ENCODE assay signal across 9 mouse cellular contexts in genomic region chr19:47674419-47674818, GRCm38 (mm10). TPM values are rescaled to one million over a fixed set of nuclear protein-coding genes. Genes with fewer than 3 reads are reported as not detected.
A peak's percentile ranks its signal among the peaks of the same experiment; 100 is the strongest.
DNase-seq lines count a peak whose midpoint lies in the region; ATAC-seq lines count a peak whose summit lies in the region.
"Had no signal": no experiment of that assay in that cellular context is flagged by ENCODE, and none has a peak within 500 bp of the region (broad histone marks: within the 10 kb centered on the region; RNA-seq: fewer than 3 reads in every experiment).

No protein-coding gene starts in this region.

- no peak overlapping the region for H3K9ac ChIP-seq in midbrain, embryonic 13.5 days (replicated peaks)
- H3K9ac ChIP-seq: neural tube, embryonic 13.5 days had no signal

- peak; percentile 26 to 45 for DNase-seq in cerebellum, adult 18-20 months
- DNase-seq in midbrain, embryonic 10.5 days (ENCODE audit: low spot score): peak; percentile 50
- DNase-seq in c-Kit-positive CD71-positive TER-119-negative erythroid progenitor cells, embryonic 14.5 days (ENCODE audit: low read depth): peak; percentile 43
- peak; percentile 41 for DNase-seq in layer of hippocampus, adult 9-10 months (ENCODE audit: low spot score)
- no peak for DNase-seq in T-cell, adult 2 months (ENCODE audit: low spot score)

- WGBS in midbrain, embryonic 10.5 days: 34% methylated on average over 8 of the region's 8 CpGs
- WGBS in midbrain, embryonic 13.5 days: 33% methylated on average over 8 of the region's 8 CpGs

- no peaks in the 10 kb centered on the region for H3K9me3 ChIP-seq in midbrain, embryonic 10.5 days (replicated peaks)
- no peaks in the 10 kb centered on the region for H3K9me3 ChIP-seq in midbrain, embryonic 13.5 days
- H3K9me3 ChIP-seq: neural tube, embryonic 13.5 days had no signal

- no peaks in the 10 kb centered on the region for H3K36me3 ChIP-seq in midbrain, embryonic 10.5 days
- H3K36me3 ChIP-seq in midbrain, embryonic 13.5 days: no peaks in the 10 kb centered on the region
- H3K36me3 ChIP-seq: neural tube, embryonic 13.5 days had no signal

- H3K27me3 ChIP-seq in midbrain, embryonic 10.5 days (ENCODE audit: low read depth, poor library complexity, severe bottlenecking): no peaks in the 10 kb centered on the region
- no peaks in the 10 kb centered on the region for H3K27me3 ChIP-seq in midbrain, embryonic 13.5 days
- H3K27me3 ChIP-seq: neural tube, embryonic 13.5 days had no signal

- H3K4me3 ChIP-seq in midbrain, embryonic 10.5 days: no peak overlapping the region
- no peak overlapping the region for H3K4me3 ChIP-seq in midbrain, embryonic 13.5 days (replicated peaks)
- H3K4me3 ChIP-seq: neural tube, embryonic 13.5 days had no signal

- no peak overlapping the region for H3K27ac ChIP-seq in midbrain, embryonic 10.5 days (replicated peaks)
- no peak overlapping the region for H3K27ac ChIP-seq in midbrain, embryonic 13.5 days
- H3K27ac ChIP-seq: neural tube, embryonic 13.5 days had no signal

- no peak for ATAC-seq in cerebellum, adult (ENCODE audit: insufficient number of reproducible peaks, low FRiP score, low TSS enrichment)
- ATAC-seq in midbrain, embryonic 13.5 days: no peak
- peak; percentile 24; the same call in 1 of the 2 replicates for ATAC-seq in neutrophil, adult 5-6 weeks (ENCODE audit: extremely low read depth, insufficient number of reproducible peaks, low FRiP score, poor library complexity, severe bottlenecking)

- no peak overlapping the region for H3K4me2 ChIP-seq in midbrain, embryonic 13.5 days (replicated peaks)
- H3K4me2 ChIP-seq: neural tube, embryonic 13.5 days had no signal

- peaks cover 8% of the 10 kb centered on the region for H3K4me1 ChIP-seq in midbrain, embryonic 10.5 days
- no peaks in the 10 kb centered on the region for H3K4me1 ChIP-seq in midbrain, embryonic 13.5 days (replicated peaks)
- H3K4me1 ChIP-seq: neural tube, embryonic 13.5 days had no signal

RNA-seq across cellular contexts. Expression of gene Col17a1, which starts 17.5 kb away (rescaled TPM):
- 0.17 and 0.31 TPM in 2 replicates for polyA plus RNA-seq in midbrain, embryonic 10.5 days (2016; fragmentation: Nextera tagmentation; extraction: Ambion mirVana)
- polyA plus RNA-seq in midbrain, embryonic 13.5 days (2015; fragmentation: Nextera tagmentation; extraction: Ambion mirVana): 0.12 and 0.13 TPM in 2 replicates
- total RNA-seq in neutrophil, adult 5-6 weeks (2017): not detected in 2 replicates

RNA-seq across cellular contexts. Expression of gene Sfr1, which starts 57.1 kb away (rescaled TPM):
- 271 and 279 TPM in 2 replicates for polyA plus RNA-seq in midbrain, embryonic 10.5 days (2016; fragmentation: Nextera tagmentation; extraction: Ambion mirVana)
- 185 and 189 TPM in 2 replicates for polyA plus RNA-seq in midbrain, embryonic 13.5 days (2015; fragmentation: Nextera tagmentation; extraction: Ambion mirVana)
- total RNA-seq in neutrophil, adult 5-6 weeks (2017): 128 and 139 TPM in 2 replicates
